Mouse (Mus musculus) hindlimb bud, embryonic 11.5 days (tissue): ENCODE measurements around the gene Gm15114.
"Not testable (repeated sequence)": the region's sequence is repeated elsewhere in the genome, so short reads cannot be mapped to it uniquely, and the experiment has no call there.

ENCODE experiments used
- DNase-seq: peaks from one replicate; pipeline ENCODE4 v3.0.0-alpha.2; 2012; ENCODE audit warnings: low read depth, low spot score; ENCODE audit errors: extremely low spot score

Gm15114 gene

DNA sequence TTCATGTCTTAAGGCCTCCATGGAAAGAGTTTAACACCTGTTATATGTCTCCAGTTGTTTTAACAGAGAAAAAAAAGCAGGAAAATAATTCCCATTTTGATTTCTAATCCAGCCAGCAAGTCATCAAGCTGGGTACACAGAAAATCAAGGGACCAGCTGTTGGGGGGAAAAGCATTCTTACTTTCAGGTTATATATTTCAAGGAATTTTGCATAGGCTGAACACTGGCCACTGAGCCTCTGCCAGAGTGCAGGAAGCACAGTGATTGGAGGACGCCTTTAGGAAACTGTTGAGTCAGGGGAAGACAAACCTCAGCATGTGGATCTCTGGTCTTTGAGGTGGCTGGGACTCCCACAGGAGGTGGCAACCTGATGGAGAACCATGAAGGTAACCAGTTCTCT lies at the start of gene Gm15114:
Gene Gm15114, plus strand, starts transcription at position 301 of the 400 bp plus-strand sequence.
- DNase-seq = not testable (repeated sequence)
